Mouse (Mus musculus) cerebellum, postnatal 25 days (tissue): ENCODE results near the gene Azi2.

Experiments
- DNase-seq, 2 experiments: peaks; one replicate each; pipeline ENCODE4 v3.0.0; 2021; ENCODE audit warnings: mixed read lengths in 2 of 2

Azi2 gene

GRCm38 (mm10) chr9:118040218-118041021, at the start of gene Azi2:
Azi2 (plus strand) TSS chr9:118040499.
- DNase-seq, result peak; percentile 98 to 100

GRCm38 (mm10) chr9:117996631-117997030, 43.7 kb upstream of the Azi2 start:
- DNase-seq, result no peak

GRCm38 (mm10) chr9:118001488-118001887, 38.8 kb upstream of the Azi2 start:
- DNase-seq, result no peak

GRCm38 (mm10) chr9:118003218-118003886, 36.9 kb upstream of the Azi2 start:
- no peak for DNase-seq

DNA sequence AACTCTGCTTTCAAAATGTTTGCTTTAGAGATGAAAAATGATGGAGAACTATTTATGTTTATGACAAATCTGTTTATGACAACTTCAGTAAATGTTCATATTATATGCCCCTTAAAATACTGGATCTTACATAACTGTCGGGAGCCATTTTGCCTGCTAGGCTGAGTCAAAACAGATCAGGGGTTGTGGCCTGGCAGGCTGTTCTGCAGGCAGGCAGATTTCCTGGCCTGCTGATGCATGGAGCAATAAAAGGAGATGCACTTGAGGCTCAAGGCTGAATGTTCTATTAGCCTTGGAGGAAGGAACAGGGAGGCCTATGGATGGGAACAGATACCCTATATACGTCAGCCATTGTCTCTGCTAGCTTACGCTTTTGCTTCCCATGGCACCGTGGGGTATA, 36.4 kb upstream of the Azi2 start:
- DNase-seq, result no peak

GRCm38 (mm10) chr9:118012928-118013327, 27.4 kb upstream of the Azi2 start:
- DNase-seq, result no peak

DNA sequence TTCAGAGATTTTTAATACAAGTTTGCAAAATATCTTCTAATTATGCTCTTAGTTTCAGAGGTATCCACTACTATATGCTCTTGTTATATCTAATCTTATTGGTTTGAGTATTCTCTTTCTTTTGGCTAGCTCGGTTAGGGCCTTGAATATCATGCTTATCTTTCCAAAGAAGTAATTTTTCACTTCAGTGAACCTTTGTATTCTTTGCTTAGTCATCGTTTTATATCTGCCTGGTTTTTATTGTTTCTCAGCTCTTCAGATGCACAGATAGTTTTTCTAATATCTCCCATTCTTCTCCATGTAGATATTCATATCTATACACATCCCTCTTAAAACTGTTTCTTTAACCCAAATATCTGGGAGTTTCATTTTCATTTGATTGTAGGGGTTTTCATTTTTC, 15.3 kb upstream of the Azi2 start:
- no peak for DNase-seq

DNA sequence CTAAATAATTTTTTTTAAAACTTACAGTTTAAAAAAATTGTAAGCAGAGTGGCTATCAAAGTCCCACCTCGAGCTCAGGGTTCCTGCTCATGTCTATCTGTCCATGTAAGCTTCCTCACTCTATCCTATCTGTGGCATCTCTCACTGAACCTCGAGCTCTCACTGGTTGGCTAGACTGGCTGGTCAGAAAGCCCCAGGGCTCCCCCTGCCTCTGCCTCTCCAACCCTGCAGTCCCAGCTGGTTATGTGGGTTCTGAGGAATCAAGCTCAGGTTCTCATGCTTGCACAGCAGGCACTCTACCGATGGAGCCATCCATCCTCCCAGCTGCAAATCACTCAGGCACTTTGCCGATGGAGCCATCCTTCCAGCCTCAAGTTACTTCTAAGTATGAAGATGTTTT, 10.8 kb upstream of the Azi2 start:
- no peak for DNase-seq

DNA sequence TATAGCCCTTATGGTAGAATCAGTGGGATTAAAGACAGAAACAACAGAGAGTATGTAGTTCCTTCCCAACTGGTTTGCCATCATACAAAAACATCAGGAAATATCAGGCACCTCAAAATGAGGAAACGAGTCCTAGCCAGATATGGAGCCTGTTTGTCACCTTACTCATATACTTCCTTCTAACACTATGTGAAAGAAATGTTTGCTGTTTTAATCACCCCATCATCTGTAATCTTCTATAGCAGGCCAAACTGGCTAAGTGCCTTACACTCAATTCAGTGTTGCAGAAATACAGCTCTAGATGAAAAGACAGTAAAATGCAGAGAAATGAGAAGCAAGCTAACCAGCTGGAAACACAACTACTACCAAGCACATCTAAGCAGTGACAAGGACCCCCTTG, 10.0 kb upstream of the Azi2 start:
- DNase-seq, result no peak

GRCm38 (mm10) chr9:118031694-118032093, 8.6 kb upstream of the Azi2 start:
- DNase-seq, result no peak

DNA sequence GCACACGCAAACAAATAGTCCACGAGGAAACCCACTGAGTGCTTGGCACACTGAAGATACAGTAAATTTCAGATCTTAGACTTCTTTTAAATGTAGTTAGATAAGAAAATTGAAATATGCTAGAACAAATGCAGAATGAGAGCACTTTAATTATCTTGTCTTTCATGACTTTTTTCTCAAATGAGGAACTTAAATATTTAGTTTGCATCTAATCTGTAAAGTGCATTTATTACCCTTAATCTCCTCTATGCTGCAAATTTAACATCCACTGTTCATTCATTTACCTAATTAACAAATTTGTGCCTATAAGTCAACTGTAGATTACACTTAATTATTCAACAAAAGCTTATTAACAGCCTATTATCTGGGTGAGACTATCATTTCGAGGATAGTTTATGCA, 5.3 kb upstream of the Azi2 start:
- no peak for DNase-seq

DNA sequence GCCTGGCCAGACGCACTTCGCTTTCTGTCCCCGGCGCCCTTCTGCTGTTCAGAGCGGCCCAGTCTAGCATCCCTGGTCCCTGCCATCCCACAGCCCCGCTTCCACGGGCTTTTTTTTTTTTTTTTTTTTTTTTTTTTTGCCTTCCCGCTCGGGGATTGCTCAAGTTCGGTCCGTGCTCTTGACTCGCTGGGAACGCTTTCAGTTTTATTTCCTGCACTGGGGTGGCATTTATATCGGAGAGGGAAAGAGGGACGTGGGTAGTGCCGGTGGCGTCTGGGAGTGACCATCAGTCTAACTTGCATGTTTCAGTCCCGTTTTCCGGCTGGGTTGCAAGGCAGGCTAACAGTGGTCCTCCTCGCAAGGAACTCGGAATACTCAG, 712 bp downstream of the Azi2 start:
- DNase-seq, result no peak

DNA sequence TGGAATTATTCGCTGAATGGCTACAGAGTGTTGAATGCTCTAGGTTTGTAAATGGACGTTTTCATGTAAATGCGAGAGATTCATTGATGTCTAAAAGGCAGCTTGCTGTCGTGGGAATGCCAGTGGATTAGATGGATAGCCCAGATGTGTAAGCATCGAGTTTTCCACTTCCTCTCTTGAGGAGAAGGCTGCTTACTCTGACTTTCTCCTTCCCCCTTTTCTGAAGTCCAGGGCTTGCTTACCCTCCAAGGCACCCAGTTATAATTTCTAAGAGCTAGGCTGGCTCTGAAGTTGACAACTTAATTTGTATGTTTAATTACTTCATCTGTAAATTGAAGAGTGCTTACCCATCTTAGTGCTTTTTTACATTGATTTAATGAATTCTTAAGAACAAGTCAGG, 1.3 kb downstream of the Azi2 start:
- DNase-seq, result no peak

DNA sequence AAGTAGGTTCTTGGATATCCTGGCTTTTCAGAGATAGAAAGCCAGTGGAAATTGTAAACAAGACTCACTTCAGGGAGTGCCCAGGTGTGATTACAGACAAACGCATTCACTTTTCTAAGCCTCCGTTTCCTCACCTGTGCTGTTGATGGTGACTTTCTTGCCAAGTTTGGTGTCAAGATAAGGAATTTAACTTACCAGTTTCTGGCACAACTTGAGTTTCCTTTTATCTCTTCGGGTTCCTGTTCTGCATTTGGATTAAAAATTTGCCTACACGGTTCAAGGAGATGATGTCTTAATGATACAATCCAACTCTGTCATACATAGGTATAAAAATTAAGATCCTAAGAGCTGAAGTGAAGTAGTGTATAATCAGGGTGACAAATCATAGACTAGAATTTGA, 2.4 kb downstream of the Azi2 start:
- no peak for DNase-seq

DNA sequence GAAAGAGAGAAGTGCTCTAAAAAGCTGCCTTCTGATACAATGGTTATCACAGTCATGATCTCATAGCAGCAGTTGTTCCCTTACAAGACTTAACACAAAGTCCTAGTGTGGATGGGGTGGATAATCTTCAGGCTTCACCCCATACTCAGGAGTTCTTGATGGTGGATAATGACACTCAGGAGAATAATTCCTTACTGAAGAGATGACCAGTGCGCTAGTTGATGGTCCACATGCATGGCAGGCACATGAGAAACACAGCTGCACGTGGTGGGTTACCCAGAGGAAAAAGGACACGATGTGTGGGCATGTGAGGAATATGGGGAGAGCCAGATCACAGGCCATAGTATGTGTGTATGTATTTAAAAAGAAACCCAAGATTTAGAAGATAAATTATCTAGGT, 3.3 kb downstream of the Azi2 start:
- DNase-seq, result no peak

DNA sequence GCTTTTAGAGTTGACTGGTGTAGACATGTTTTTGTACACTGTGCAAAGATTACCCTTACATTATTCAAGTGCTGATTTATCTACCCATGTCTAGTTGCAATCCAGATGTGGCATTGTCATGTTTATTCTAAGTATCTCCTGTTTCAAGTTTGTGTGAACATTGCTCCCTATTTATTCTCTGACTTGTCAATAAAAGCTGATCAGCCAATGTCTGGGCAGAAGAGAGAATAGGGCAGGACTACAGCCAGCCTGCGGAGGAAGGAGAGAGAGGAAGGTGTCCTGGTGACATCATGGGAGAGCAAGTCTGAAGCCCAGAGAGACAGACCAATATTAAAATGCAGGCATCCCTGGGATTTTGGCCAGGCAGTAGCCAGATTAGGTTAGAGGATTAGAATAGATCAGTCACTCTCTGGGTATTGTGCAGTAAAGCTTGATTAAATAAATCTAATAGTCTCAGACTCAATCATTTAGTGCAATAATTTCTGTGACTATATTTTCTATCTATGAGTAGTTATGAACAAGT, 4.8 kb downstream of the Azi2 start:
- DNase-seq, result no peak

DNA sequence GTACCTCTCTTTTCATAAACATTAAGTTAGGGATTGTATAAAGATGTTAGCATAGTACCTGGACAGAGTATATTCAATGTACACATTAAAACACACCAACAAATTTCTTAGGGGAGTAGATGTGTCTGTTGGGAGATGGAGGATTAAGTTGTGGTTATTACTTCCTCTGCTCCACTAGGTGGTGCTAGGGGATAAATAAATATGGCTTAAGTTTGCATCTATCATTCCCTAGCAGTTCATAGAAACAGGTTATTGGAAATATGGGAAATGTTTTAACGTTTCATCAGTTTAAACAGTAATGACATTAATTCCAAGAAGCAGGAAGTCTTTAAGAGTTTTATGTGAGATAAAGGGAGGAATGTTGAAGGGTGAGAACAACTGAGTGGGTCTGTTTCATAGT, 13.0 kb downstream of the Azi2 start:
- no peak for DNase-seq

- no peak for DNase-seq
These were observed 18.8 kb downstream of the Azi2 start for GRCm38 (mm10) chr9:118059101-118059500.

GRCm38 (mm10) chr9:118070442-118070841, 30.1 kb downstream of the Azi2 start:
- DNase-seq, result peak; percentile 83 to 90

- DNase-seq, result no peak
These were observed 31.0 kb downstream of the Azi2 start for GRCm38 (mm10) chr9:118071337-118071736.

GRCm38 (mm10) chr9:118072101-118072500, 31.8 kb downstream of the Azi2 start:
- DNase-seq, result no peak

DNA sequence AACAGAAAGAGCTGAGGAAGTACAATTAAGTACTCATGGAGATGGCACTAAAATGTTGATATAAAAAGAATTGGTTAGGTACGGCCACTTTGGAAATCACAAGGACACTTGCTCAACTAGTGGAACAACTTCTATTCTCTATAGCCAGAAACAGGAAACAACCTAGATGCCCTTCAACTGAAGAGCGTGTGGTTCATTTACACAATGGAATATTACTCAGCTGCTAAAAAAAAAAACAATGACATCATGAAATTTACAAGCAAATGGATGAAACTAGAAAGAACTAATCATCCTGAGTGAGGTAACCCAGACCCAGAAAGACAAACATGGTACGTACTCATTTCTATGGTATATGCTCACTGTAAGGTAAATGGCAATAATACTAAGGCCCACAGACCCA, 33.1 kb downstream of the Azi2 start:
- DNase-seq, result no peak

DNA sequence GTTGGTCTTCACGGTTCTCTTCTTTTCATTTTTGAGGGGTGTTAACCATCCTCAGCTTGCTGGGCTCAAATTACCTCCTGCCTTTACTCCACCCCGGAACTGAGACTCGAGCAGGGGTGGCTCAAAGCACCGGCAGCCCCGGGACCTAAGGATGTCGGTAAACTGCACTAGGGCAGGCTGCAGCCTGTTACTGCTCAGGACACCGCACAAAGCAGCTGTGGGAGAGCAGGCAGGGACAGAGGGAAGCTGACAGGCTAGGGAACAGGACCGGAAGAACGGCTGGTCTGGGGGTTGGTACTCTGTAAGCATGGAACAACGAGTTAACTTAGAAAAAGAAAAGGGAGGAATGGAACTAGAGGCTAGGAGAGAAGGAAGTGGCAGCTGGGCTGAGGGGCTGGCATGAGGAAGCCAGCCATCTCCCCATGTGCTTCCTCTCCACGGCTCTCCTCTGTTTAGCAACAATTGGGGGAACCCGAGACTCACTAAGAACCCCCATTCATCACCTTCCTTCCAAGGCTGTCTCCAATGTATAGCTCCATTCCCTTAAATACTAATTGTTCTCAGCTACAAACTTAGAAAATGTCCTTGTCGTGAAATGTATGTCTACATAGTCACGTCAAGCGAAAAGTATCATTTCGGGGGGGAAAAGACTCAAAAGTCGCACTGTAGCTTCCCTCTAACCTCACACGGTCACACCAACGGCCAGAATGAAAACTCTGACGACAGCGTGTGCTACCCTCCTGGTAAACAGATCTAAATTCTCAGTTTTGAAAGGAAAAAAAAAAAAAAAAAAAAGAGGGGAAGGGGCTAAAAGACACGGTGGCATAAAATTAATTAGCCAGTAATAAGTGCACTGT, 42.5 kb downstream of the Azi2 start:
- DNase-seq, result no peak
